Mouse (Mus musculus) brown adipose tissue, adult 24 weeks (tissue): ENCODE data around the gene Asb14. TPM values are rescaled to one million over a fixed set of nuclear protein-coding genes. Genes with fewer than 3 reads are reported as not detected.
A peak's percentile ranks its signal among the peaks of the same experiment; 100 is the strongest.
"Not testable (repeated sequence)": the region's sequence is repeated elsewhere in the genome, so short reads cannot be mapped to it uniquely, and the experiment has no call there.

Source experiments
- H3K27ac ChIP-seq: fragments of 200-500 bp; replicated peaks from 2 replicates; pipeline ENCODE4 v1.5.1; 2012; ENCODE audit warnings: low read depth, mild to moderate bottlenecking, low read length
- H3K4me1 ChIP-seq: fragments of 200-500 bp; 2 replicates; pipeline ENCODE4 v1.6.1; 2012; ENCODE audit warnings: low read length, mixed read lengths; ENCODE audit not compliant: control insufficient read depth, insufficient read depth, insufficient read length
- H3K4me3 ChIP-seq: fragments of 200-500 bp; 2 replicates; pipeline ENCODE4 v1.5.1; 2012; ENCODE audit warnings: low read depth, mild to moderate bottlenecking, low read length, moderate library complexity; ENCODE audit not compliant: insufficient read depth
- polyA plus RNA-seq: library from polyadenylated mRNA; stranded (reverse); fragments of >200 nt; gene quantifications from 2 replicates; pipeline ENCODE4 v1.2.4, GENCODE M21; 2012; ENCODE audit not compliant: missing spikeins, insufficient read depth, insufficient read length

Gene Asb14
- polyA plus RNA-seq = 0.71 and 1.8 TPM in 2 replicates

DNA sequence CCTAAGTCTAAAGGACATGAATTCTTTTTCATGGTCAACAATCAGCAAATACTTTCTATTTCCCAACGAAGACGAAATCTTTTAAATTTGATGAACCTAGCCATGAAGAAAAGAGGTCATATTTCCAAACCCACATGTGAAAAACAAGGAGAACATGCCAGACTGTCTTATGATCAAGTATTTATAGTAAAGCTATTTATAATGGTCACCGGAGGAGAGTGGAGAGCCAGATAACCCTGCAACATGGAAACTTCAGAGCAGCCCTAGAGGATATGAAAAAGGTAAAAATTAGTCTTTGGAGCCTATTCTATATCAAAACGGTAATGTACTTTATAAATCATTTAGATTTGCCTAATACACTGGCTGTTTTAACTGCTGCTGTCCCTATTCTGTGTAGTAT, at the start of gene Asb14:
Asb14 (plus strand) TSS at position 166 of the 400 bp plus-strand sequence.
- H3K4me1 ChIP-seq = no peaks in the 10 kb centered on the region
- H3K4me3 ChIP-seq = no peak within 1 kb of the TSS
- H3K27ac ChIP-seq = no peak within 1 kb of the TSS

DNA sequence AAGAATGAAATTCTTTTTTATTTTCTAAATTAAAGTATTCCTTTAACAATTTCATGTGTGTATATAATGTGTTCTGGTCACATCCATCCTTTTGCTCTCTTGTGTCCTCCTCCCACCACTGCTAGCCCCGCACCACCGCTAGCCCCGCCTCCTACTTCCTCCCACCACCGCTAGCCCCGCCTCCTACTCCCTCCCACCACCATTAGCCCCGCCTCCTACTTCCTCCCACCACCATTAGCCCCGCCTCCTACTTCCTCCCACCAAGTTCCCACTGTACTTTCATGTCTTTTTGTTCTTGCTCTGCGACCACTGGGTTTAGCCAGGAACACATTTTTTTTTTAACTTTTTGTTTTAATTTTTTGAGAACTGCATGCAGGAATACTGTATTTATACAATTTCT, 41.3 kb upstream of the Asb14 start:
- no peaks in the 10 kb centered on the region for H3K4me1 ChIP-seq
- no peak overlapping the region for H3K27ac ChIP-seq
- no peak overlapping the region for H3K4me3 ChIP-seq

DNA sequence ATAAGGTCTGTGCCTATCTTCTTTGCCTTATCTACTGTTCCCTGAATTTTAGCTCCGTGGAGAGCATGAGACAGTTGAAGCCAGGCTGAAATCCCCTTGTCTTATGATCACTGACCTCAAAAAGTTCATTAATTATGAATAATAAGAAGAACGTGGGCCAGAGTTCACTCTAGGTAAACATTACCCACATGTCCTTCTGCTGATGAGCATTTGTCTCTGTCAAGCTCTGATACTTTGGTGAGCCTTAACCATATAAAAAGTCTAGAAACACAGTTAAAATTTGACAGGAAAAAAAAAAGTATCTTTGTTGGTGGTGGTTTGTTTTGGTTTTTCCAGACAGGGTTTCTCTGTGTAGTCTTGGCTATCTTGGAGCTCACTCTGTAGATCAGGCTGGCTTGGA, 40.3 kb upstream of the Asb14 start:
- no peak overlapping the region for H3K4me3 ChIP-seq
- H3K4me1 ChIP-seq = peaks cover 4% of the 10 kb centered on the region; the same call in 1 of the 2 replicates
- H3K27ac ChIP-seq = no peak overlapping the region

DNA sequence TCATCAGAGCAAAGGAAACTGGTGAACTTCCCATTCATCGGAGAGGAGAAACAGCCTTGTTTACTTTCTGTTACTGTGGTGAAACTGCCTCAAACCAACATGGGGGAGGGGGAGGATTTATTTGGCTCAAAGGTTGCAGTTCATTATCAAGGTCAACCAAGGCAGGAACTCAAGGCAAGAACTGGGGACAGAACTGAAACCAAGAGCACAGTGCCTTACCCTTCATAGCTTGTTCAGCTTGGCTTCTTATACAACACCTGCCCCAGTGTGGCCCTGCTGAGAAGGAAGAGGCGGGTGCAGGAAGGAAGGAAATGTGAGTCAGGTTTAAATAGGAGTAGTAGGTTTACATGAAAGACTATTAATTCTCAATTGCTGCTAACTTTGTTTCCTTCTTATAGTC, 36.0 kb upstream of the Asb14 start:
- no peak overlapping the region for H3K4me3 ChIP-seq
- H3K4me1 ChIP-seq = peaks cover 4% of the 10 kb centered on the region; the same call in 1 of the 2 replicates
- peak overlapping the region; percentile 62 for H3K27ac ChIP-seq

DNA sequence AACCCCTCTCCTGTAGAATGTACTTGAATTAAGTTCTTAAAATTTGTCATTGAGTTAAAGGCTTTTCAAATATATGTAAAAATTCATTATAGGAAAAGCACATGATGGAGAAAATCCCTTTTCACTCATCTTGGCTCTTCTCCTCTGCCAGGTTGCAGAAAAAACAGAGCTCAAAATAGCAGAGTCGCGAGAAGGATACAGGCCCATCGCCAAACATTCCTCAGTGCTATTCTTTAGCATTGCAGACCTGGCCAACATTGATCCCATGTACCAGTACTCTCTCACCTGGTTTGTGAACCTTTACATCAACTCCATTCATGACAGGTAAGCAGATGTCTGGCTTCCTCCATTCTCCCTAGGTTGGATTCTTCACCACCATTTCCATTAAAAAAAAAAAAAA, 35.3 kb upstream of the Asb14 start:
- no peak overlapping the region for H3K4me3 ChIP-seq
- H3K4me1 ChIP-seq = peaks cover 4% of the 10 kb centered on the region; the same call in 1 of the 2 replicates
- H3K27ac ChIP-seq = no peak overlapping the region

DNA sequence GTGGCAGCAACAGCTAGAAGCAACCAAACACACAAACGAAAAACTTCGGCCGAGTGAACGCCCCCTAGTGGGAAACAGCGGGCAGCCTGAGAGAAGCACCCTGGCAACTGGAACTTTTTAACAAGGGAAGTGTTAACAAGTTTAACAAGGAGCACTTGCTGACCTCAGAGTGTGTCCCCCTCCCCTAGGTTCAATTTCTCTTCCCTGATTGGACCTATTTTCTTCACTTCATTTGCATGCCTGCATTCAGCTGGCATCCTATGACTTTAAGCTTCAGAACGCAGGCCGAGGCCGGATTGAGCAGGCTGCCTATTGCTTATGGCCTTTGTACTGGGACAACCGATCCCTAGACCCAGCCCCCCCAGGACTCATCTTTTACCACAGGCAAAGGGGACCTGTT, 27.0 kb upstream of the Asb14 start:
- Histone ChIP-seq H3K4me3 (no peak overlapping the region), H3K4me1 (0 out of 2 replicates have a peak, but pooled peaks cover 2% of the 10 kb centered on the region), H3K27ac (no peak overlapping the region)

DNA sequence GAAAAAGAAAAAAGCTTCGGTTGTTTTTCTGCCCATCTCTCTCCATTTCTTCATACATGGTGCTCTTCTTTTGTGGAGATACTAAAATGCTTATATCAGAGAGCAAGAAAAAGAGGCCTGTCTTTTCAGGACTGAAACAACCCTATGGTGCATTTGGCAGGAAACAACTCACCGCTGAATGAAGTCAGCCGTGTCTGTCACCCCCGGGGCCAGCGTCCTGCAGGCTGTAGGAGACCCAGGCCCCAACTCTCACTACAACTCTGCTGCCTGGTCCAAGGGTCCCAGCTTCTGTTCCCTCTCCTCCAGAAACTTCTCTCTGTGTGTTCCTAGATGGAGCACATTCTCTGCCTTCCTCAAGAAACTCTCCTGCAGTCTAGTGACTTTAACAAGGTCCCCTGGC, 26.1 kb upstream of the Asb14 start:
- no peak overlapping the region for H3K4me3 ChIP-seq
- H3K27ac ChIP-seq = no peak overlapping the region
- H3K4me1 ChIP-seq = 0 out of 2 replicates have a peak, but pooled peaks cover 2% of the 10 kb centered on the region

DNA sequence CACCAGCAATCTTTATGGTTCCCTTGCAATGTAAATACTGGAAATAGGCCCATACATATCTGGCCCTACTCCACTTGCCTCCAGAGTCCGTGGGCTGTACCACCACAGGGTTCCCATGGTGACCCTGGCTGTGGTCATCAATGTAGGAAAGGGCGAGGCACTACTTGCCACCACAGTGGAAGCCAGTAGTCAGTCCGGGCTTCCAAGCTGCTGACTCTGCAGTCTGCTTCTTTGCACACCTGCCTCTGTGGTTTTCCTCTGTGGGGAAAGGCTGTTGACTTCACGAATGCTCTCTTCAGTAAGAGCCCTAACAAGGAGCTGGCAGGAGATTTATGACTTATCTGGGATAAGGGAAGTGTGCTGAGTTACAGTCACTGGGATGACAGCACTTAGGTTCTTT, 15.6 kb upstream of the Asb14 start:
- H3K27ac ChIP-seq = no peak overlapping the region
- H3K4me1 ChIP-seq = no peaks in the 10 kb centered on the region
- H3K4me3 ChIP-seq = no peak overlapping the region

DNA sequence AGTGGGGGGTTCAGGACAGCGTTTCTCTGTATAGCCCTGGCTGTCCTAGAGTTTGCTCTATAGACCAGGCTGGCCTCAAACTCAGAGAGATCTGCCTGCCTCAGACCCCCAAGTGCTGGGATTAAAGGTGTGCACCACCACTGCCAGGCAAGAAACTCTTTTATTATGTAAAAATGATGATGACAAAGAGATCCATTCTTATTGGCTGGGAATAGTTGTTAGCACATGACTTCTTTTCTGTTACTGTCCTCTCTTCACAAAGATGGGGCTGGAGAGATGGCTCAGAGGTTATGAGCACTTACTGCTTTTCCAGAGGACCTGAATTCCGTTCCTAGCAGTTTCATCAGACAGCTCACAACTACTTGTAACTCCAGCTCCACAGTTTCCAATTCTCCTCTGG, 14.4 kb upstream of the Asb14 start:
- H3K4me1 ChIP-seq = no peaks in the 10 kb centered on the region
- no peak overlapping the region for H3K27ac ChIP-seq
- no peak overlapping the region for H3K4me3 ChIP-seq

DNA sequence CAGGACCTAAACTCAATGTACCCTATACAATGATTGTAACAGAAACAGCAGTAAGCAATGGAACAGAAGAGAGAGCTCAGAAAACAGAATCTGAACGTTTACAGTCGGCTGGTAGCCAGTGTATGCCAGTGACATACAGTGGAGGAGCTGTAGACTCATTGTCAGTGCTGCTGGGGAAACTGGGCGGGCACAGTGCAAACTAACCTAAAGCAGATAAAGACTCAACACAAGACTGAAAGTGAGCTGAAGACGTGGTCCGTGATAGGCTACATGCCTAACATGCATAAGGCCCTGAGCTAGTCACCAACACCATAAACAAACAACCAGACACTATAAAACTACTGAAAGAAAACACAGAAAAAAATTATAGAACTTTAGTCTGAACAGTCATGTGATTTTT, 12.7 kb upstream of the Asb14 start:
- H3K4me3 ChIP-seq = no peak overlapping the region
- H3K4me1 ChIP-seq = no peaks in the 10 kb centered on the region
- no peak overlapping the region for H3K27ac ChIP-seq

DNA sequence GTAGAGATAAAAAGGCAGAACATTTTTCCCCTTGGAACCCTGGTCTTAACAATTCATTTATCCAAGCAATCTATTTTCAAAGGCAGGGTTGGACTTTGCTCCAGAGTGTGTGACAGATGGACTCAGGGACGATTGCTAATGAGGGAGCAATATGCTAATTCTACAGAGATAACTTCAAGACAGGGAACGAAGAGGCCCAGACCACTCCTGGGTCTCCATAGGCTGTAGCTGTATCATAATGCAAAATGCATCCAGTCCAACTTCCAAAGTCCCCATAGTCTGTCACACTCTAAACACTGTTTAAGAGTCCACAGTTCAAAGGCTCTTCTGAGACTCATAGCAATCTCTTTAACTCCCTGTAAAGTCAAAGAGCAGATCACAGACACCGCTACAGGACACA, 7.1 kb upstream of the Asb14 start:
- H3K27ac ChIP-seq = no peak overlapping the region
- H3K4me3 ChIP-seq = no peak overlapping the region

DNA sequence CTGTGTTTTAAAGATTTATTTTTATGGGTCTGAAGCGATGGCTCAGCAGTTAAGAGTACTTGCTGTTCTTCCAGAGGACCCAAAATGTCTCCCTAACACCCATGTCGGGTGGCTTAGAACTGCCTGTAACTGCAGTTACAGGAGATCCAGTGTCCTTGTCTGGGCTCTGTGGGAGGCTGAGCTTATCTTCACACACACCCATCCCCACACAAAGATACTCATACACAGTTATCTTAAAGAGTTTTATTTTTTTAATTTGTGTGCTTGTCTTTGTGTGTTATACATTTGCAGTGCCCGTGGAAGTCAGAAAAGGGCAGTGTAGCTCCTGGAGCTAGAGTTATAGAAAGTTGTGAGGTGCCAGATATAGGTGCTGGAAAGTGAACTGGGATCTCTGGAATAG, 3.6 kb upstream of the Asb14 start:
- no peak overlapping the region for H3K4me3 ChIP-seq
- H3K27ac ChIP-seq = no peak overlapping the region
- no peaks in the 10 kb centered on the region for H3K4me1 ChIP-seq

More for the DNA sequence above, 7.1 kb upstream of the Asb14 start:
- H3K4me1 ChIP-seq = no peaks in the 10 kb centered on the region

DNA sequence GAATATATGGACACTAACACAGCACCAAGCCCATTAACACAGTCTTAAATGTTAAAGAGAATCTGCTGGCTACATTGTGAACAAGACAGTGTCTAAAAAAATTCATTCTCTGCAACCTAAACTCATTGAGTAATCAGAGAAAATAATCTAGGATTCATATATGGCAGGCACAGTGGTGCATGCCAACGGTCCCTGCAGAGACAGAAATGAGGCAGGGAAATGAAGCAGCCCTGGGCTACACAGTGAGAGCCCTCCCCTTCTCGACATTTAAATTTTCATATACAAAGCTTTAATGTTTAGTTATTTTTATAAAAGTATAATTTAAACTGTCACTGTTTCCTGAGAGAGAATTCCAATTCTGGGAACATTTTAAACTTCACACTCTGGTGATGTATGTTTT, 5.1 kb downstream of the Asb14 start:
- Histone ChIP-seq H3K4me1 (no peaks in the 10 kb centered on the region), H3K4me3 (no peak overlapping the region), H3K27ac (no peak overlapping the region)

DNA sequence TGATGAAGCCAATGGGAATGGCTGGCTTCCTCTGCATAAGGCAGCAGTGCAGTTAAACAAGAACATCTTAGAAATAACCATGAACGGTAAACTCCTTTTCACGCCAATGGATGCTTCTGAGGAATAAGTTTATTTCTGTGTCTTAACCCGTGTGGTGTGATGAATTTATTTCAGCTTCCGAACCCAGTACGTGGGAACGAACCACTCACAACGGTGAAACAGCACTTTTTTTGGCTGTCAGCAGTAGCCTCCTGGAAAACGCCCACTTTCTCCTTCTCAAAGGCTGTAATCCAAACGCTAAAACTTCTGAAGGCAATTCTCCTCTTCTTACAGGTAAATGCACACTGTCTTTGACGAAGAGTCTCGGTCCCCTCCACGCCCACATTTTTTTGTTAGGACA, 6.5 kb downstream of the Asb14 start:
- Histone ChIP-seq H3K27ac (no peak overlapping the region), H3K4me3 (no peak overlapping the region), H3K4me1 (no peaks in the 10 kb centered on the region)

DNA sequence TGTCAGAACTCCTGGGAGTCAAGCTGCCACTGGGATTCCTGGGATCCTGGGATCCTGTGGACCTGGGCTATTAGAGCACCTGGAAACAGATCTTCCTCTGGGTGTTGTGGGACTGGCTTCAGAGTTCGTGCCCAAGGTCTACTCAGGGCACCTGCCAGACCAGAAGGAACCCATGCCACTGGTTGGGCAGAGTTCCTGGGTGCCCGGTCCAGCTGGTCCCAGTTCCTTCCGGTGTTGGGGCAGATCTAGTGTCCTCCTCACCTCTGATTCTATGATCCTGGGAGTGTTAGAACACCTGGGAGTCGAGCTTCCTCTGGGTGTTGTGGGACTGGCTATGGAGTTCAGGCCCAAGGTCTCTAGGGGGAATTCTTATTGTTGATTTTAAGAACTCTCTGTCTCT, 13.0 kb downstream of the Asb14 start:
- no peak overlapping the region for H3K27ac ChIP-seq
- no peak overlapping the region for H3K4me3 ChIP-seq
- no peaks in the 10 kb centered on the region for H3K4me1 ChIP-seq

DNA sequence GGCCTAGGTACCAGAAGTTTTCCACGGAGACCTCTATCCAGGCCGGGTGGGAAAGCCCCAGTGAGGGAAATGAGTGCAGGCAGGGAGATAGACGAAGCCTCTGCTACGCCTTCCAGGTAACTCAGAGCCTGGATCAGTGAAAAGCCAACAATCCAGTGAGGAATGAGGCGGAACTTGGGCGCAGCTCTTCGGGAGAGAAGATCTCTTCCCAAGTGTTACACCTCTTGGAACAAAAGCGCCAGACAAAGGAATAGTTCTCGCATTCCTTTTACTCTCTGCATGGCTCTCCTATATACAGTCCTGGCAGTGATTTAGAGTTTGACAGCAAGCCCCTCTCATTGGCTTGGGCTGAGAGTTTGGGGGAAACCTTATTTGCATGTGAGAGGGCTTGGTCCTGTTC, 16.1 kb downstream of the Asb14 start:
- H3K4me1 ChIP-seq, H3K4me3 ChIP-seq, H3K27ac ChIP-seq: not testable (repeated sequence)

DNA sequence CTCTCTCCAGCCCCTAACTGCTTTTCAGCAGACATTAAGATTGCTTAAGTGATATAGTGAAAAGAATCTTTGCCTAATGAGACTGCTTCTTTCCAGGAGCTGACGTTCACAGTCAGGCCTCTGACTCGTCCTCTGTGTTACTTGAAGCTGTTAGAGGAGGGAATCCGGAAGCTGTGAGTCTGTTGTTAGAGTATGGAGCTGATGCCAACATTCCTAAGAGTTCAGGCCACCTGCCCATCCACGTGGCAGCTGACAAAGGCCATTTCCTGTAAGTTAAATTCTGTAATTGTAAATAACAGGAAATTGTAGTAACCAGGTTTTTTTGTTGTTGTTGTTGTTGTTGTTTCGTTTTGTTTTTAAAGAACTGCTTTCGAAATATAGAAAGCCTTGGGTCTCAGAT, 16.8 kb downstream of the Asb14 start:
- H3K4me3 ChIP-seq = no peak overlapping the region
- H3K4me1 ChIP-seq = no peaks in the 10 kb centered on the region
- H3K27ac ChIP-seq = no peak overlapping the region; the same call in 1 of the 2 replicates
